Mouse (Mus musculus) hindbrain, embryonic 16.5 days (tissue): ENCODE measurements around the gene Tom1. TPM values are rescaled to one million over a fixed set of nuclear protein-coding genes. Genes with fewer than 3 reads are reported as not detected.

ENCODE experiments used
- ATAC-seq: fragments of 200-750 bp; cut with Nextera tagmentation; 2 replicates; pipeline ENCODE4 v1.8.0; 2017; ENCODE audit warnings: moderate TSS enrichment, moderate library complexity
- H3K27ac ChIP-seq: fragments of 300-500 bp; sonication (generic); 2 replicates; pipeline ENCODE4 v1.5.1; 2014; ENCODE audit warnings: low read depth, mild to moderate bottlenecking, control low read depth, low read length, moderate library complexity
- H3K27me3 ChIP-seq: fragments of 300-500 bp; sonication (generic); replicated peaks from 2 replicates; pipeline ENCODE4 v1.6.1; 2014; ENCODE audit warnings: low read length; ENCODE audit not compliant: control insufficient read depth, insufficient read depth
- H3K36me3 ChIP-seq: fragments of 300-500 bp; sonication (generic); 2 replicates; pipeline ENCODE4 v1.6.1; 2014; ENCODE audit warnings: mild to moderate bottlenecking, low read length, moderate library complexity, mixed read lengths; ENCODE audit not compliant: control insufficient read depth, insufficient read depth
- H3K4me1 ChIP-seq: fragments of 300-500 bp; sonication (generic); 2 replicates; pipeline ENCODE4 v1.6.1; 2014; ENCODE audit warnings: low read depth, low read length; ENCODE audit not compliant: control insufficient read depth, insufficient read depth
- H3K4me2 ChIP-seq: fragments of 300-500 bp; sonication (generic); 2 replicates; pipeline ENCODE4 v1.6.1; 2014; ENCODE audit warnings: mild to moderate bottlenecking, low read length, control low read depth, moderate library complexity
- H3K4me3 ChIP-seq: fragments of 300-500 bp; sonication (generic); 2 replicates; pipeline ENCODE4 v1.5.1; 2014; ENCODE audit warnings: mild to moderate bottlenecking, low read length, control low read depth, moderate library complexity
- H3K9ac ChIP-seq: fragments of 300-500 bp; sonication (generic); 2 replicates; pipeline ENCODE4 v1.6.1; 2014; ENCODE audit warnings: low read depth, mild to moderate bottlenecking, control low read depth, low read length, moderate library complexity
- H3K9me3 ChIP-seq: fragments of 300-500 bp; sonication (generic); 2 replicates; pipeline ENCODE4 v1.6.1; 2014; ENCODE audit warnings: mild to moderate bottlenecking, low read length, moderate library complexity; ENCODE audit not compliant: control insufficient read depth
- WGBS: fragments of 180-500 bp; shearing (Covaris S2); extraction: QIAGEN DNeasy Blood & Tissue Kit; methylation state at CpG from one replicate; pipeline ENCODE4 v1.1.7; 2014; 5-methylcytosine and 5-hydroxymethylcytosine counted together
- polyA plus RNA-seq: library from polyadenylated mRNA; unstranded; fragments of >200 nt; fragmentation: Nextera tagmentation; extraction: Ambion mirVana; gene quantifications from 2 replicates; pipeline ENCODE4 v1.2.1, GENCODE M21; 2015

Gene Tom1
- polyA plus RNA-seq, 1 experiment from 2014 or later = 40.7 TPM

DNA sequence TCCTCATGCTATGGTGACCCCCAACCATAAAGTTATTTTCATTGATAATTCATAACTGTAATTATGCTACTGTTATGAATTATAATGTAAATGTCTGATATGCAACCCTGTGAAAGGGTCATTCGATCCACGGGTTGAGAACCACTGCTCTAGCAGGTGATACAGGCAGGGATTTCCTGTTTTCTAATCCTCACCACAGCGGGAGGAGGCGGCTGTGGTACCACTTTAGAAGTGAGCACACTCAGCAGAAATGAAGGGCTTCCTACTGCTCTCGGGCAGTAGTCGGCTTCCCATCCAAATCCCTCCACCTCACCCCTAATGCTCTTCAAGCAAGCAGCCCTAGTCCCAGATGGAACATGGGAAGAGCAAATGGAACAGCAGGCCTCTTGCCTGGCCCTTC, 26.5 kb downstream of the Tom1 start:
- ATAC-seq = no peak
- WGBS = 77% methylated on average over 6 of the region's 6 CpGs

DNA sequence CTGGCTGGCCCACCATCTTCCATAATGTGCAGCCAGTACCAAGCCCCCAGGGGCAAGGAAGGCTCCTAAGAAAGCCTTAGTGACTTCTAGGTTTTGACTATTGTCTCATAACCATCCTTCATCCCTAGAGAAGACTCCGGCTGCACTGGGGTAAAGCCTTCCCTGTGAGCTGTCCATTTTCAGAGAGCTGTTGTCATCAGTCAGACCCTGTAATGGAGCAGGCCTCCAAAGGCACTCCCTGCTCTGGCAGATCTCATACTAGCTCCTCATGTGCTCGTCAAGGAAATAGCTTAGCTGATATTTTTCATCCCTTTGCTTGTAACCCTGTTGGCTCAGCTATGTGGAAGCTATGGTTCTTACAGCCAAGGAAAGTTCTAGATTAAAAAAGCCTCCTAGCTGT, 27.3 kb downstream of the Tom1 start:
- ATAC-seq = no peak
- Histone ChIP-seq H3K4me1 (no peaks in the 10 kb centered on the region), H3K4me3 (no peak overlapping the region), H3K9me3 (no peaks in the 10 kb centered on the region), H3K4me2 (no peak overlapping the region), H3K36me3 (no peaks in the 10 kb centered on the region; the same call in 1 of the 2 replicates), H3K27me3 (no peaks in the 10 kb centered on the region), H3K9ac (no peak overlapping the region), H3K27ac (no peak overlapping the region)
- WGBS = 91% methylated on average over 2 of the region's 2 CpGs

More for the DNA sequence above, 26.5 kb downstream of the Tom1 start:
- Histone ChIP-seq H3K4me2 (no peak overlapping the region), H3K27me3 (no peaks in the 10 kb centered on the region), H3K4me3 (no peak overlapping the region), H3K9ac (no peak overlapping the region), H3K9me3 (no peaks in the 10 kb centered on the region), H3K27ac (no peak overlapping the region), H3K4me1 (no peaks in the 10 kb centered on the region), H3K36me3 (no peaks in the 10 kb centered on the region; the same call in 1 of the 2 replicates)

GRCm38 (mm10) chr8:75063290-75063689, 29.8 kb downstream of the Tom1 start:
- WGBS = 71% methylated on average over 3 of the region's 3 CpGs
- Histone ChIP-seq H3K9me3 (no peaks in the 10 kb centered on the region), H3K4me1 (no peaks in the 10 kb centered on the region), H3K4me3 (no peak overlapping the region), H3K9ac (no peak overlapping the region), H3K27me3 (no peaks in the 10 kb centered on the region), H3K4me2 (no peak overlapping the region), H3K27ac (no peak overlapping the region), H3K36me3 (peaks cover 2% of the 10 kb centered on the region)
- ATAC-seq = no peak

GRCm38 (mm10) chr8:75064790-75065189, 31.3 kb downstream of the Tom1 start:
- Histone ChIP-seq H3K27me3 (no peaks in the 10 kb centered on the region), H3K4me3 (no peak overlapping the region), H3K27ac (no peak overlapping the region), H3K4me2 (no peak overlapping the region), H3K9ac (no peak overlapping the region), H3K36me3 (peaks cover 2% of the 10 kb centered on the region), H3K9me3 (no peaks in the 10 kb centered on the region), H3K4me1 (no peaks in the 10 kb centered on the region)
- WGBS = 81% methylated on average over 3 of the region's 3 CpGs
- no peak for ATAC-seq

DNA sequence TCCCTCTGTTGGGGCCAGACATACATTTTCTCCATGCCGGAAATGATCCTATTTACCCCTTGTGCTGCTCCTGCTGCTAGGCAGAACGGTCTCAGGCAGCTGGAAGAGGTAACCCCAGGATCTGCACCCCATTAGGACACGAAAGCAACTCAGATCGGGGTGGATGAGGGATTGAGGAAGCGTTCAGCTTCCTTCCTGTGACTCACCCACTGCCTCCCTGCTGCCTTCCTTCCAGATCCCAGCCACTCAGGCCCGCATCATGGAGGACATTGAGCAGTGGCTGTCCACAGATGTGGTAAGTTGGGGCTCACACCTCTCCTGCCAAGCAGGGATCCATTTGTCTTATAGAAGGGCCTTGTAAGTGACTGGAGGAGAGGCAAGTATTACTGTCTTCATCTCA, 33.8 kb downstream of the Tom1 start:
- WGBS = 83% methylated on average over 6 of the region's 6 CpGs
- Histone ChIP-seq H3K4me1 (no peaks in the 10 kb centered on the region), H3K27ac (no peak overlapping the region), H3K36me3 (peaks cover 2% of the 10 kb centered on the region), H3K4me2 (no peak overlapping the region), H3K27me3 (no peaks in the 10 kb centered on the region), H3K9me3 (no peaks in the 10 kb centered on the region), H3K9ac (no peak overlapping the region), H3K4me3 (no peak overlapping the region)
- ATAC-seq = no peak

DNA sequence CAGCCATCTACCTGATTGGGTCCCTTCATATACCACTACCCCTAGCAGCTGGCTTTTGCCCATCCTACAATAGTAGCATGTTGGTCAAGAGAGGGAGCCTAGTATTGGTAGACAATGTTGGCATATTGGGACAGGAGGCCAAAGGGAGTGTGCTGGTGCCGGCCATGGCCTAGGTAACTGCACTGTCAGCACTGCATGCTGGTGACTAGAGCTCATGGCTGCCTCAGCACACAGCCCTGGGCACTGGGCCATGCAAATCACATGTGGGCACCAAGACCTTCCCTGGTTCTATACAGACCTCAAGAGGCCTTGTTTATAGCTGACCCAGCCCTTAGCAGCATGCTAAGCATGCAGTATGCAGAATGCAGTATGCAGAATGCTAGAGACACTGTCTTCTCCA, 36.8 kb downstream of the Tom1 start:
- ATAC-seq = peak; percentile 16; the same call in 1 of the 2 replicates
- no peak overlapping the region for H3K4me3 ChIP-seq
- H3K9me3 ChIP-seq = no peaks in the 10 kb centered on the region
- H3K4me2 ChIP-seq = no peak overlapping the region
- no peaks in the 10 kb centered on the region for H3K4me1 ChIP-seq
- WGBS = 89% methylated on average over 1 of the region's 1 CpGs
- H3K9ac ChIP-seq = no peak overlapping the region
- peaks cover 2% of the 10 kb centered on the region for H3K36me3 ChIP-seq
- H3K27me3 ChIP-seq = no peaks in the 10 kb centered on the region
- no peak overlapping the region for H3K27ac ChIP-seq

DNA sequence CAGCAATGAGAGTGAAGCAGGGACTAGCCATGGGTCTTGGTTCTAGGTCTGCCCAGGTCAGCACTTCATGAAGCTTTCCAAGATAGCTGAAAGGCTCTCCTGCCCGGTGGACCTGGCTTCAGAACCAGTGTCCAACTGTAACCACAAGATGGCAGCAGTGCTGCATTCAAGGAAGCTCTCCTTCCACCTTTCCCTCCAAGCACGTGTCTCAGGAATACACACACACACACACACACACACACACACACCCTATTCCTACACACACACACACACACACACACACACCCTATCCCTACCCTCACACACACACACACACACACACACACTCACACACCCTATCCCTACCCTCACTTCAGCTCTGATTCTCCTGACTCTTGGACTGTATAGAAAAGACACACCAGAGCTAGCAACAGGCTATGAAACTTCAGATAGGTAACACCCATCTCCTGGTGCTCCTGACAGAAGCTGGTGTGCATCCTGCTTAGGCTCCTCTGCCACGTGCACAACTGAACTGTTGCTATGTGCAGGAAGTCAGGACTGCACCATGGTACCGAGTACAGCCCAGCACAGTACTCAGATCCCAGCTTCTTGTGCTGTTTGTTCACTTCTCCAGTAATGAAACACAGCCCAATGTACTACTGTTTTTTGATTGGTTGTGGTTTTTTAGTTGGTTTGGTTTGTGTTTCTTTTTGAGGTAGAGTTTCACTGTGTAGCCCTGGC, 38.3 kb downstream of the Tom1 start:
- no peak overlapping the region for H3K9ac ChIP-seq
- H3K4me1 ChIP-seq = no peaks in the 10 kb centered on the region
- H3K9me3 ChIP-seq = no peaks in the 10 kb centered on the region
- 31% methylated on average over 4 of the region's 4 CpGs for WGBS
- no peak overlapping the region for H3K27ac ChIP-seq
- no peak overlapping the region for H3K4me2 ChIP-seq
- peaks cover 2% of the 10 kb centered on the region; the same call in 1 of the 2 replicates for H3K36me3 ChIP-seq
- H3K4me3 ChIP-seq = no peak overlapping the region
- peak; percentile 90 for ATAC-seq
- no peaks in the 10 kb centered on the region for H3K27me3 ChIP-seq

GRCm38 (mm10) chr8:75074876-75075275, 41.4 kb downstream of the Tom1 start:
- H3K4me1 ChIP-seq = no peaks in the 10 kb centered on the region
- H3K27me3 ChIP-seq = no peaks in the 10 kb centered on the region
- ATAC-seq = no peak

DNA sequence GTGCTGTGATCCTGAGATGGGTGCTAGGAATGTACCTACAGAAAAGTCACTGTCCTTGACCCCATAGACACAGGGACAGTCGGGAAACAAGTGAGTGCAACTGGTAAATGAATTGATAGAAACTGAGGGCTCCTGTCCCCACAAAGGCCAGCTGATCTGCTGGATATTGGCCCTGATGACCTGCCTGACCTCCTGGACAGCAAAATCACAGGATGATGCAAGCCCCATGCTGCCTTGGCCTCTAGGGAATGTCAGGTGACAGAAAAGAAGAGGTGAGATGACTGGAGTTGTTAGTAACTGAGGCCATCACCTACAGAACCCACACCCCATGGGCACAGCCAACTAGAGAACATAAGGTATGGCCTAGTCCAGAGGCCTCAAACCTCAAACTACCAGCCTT, 44.7 kb downstream of the Tom1 start:
- Histone ChIP-seq H3K4me1 (no peaks in the 10 kb centered on the region), H3K27me3 (no peaks in the 10 kb centered on the region), H3K9ac (no peak overlapping the region), H3K4me2 (no peak overlapping the region), H3K9me3 (no peaks in the 10 kb centered on the region), H3K27ac (no peak overlapping the region), H3K4me3 (no peak overlapping the region), H3K36me3 (no peaks in the 10 kb centered on the region)
- WGBS = 86% methylated on average over 1 of the region's 1 CpGs
- ATAC-seq = no peak

More at GRCm38 (mm10) chr8:75074876-75075275, 41.4 kb downstream of the Tom1 start:
- Histone ChIP-seq H3K4me3 (no peak overlapping the region), H3K9ac (no peak overlapping the region), H3K4me2 (no peak overlapping the region), H3K9me3 (no peaks in the 10 kb centered on the region), H3K36me3 (no peaks in the 10 kb centered on the region), H3K27ac (no peak overlapping the region)
- WGBS = 68% methylated on average over 1 of the region's 1 CpGs
